Mouse (Mus musculus): ENCODE data around the gene Ago3. TPM values are rescaled to one million over a fixed set of nuclear protein-coding genes. Genes with fewer than 3 reads are reported as not detected.

Ago3 gene
- polyA plus RNA-seq, 1 experiment from 2014 or later, result 8.7 TPM

DNA sequence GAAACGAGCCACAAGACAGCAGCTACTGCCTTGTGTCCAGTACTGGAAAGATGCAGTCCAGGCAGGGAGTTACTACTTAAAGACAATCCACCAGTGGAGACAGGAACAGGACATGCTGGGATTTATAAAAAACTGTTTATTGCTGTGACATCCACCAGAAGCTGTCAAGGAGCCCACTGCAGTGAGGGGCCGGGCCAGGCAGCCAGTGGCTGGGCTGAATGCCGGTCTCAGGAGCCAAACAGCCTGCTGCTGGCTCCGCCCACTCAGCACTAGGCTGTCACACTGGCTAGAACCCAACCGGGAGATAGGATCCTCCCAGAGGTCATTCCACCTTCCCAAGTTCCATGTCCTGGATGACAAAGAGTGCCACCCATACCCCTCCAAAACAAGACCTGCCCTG is 113.4 kb downstream of the Ago3 start:
- Histone ChIP-seq H3K9ac (ENCODE audit: low read depth, low read length) (no peak overlapping the region), H3K27me3 (ENCODE audit: insufficient read depth, low read length) (no peaks in the 10 kb centered on the region), H3K4me1 (replicated peaks; ENCODE audit: insufficient read depth, low read length) (peaks cover 13% of the 10 kb centered on the region; the same call in 1 of the 2 replicates), H3K9me3 (replicated peaks; ENCODE audit: low read length) (no peaks in the 10 kb centered on the region), H3K4me3 (replicated peaks; ENCODE audit: low read depth, low read length) (no peak overlapping the region), H3K4me2 (ENCODE audit: low read length) (no peak overlapping the region), H3K36me3 (ENCODE audit: insufficient read depth, low read length) (peaks cover 25% of the 10 kb centered on the region), H3K27ac (peak overlapping the region; percentile 9; the same call in 1 of the 2 replicates)
- TF ChIP-seq CTCF (IDR thresholded peaks at IDR 0.05; ENCODE audit: low read depth), result no peak
- no peak for ATAC-seq (replicated peaks; ENCODE audit: low FRiP score, low read depth)
- peak; percentile 9 for DNase-seq (ENCODE audit: low spot score)
- 41% methylated on average over 5 of the region's 5 CpGs for WGBS

DNA sequence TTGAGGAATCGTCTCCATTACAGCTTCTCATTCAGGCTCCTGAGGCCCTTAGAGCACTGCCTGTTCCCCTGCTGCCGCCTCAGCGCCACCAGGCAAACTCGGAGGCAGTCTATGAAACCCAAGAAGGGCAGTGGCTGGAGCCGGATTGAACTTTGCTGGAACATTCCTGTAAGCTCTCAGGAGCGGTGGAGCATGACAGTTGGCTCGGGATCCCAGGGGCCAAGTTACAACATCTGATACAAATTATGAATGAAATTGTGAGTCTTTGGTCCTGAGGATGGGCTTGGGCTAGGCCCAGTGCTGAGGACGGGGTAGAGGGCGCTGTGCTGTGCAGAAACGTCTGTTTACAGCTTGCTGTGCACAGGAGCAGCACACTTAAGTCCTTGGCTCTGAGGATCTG is 115.0 kb downstream of the Ago3 start:
- ATAC-seq (replicated peaks; ENCODE audit: low FRiP score, low read depth) (peak; percentile 65), DNase-seq (ENCODE audit: low spot score) (peak; percentile 87)
- no peaks in the 10 kb centered on the region for H3K9me3 ChIP-seq (replicated peaks; ENCODE audit: low read length)
- 0 out of 2 replicates have a peak overlapping the region, but pooled peaks have one; percentile 11 for H3K4me2 ChIP-seq (ENCODE audit: low read length)
- H3K4me1 ChIP-seq (replicated peaks; ENCODE audit: insufficient read depth, low read length), result peaks cover 10% of the 10 kb centered on the region; the same call in 1 of the 2 replicates
- WGBS, result 27% methylated on average over 10 of the region's 10 CpGs
- H3K4me3 ChIP-seq (replicated peaks; ENCODE audit: low read depth, low read length), result no peak overlapping the region
- peak overlapping the region; percentile 60; the same call in 1 of the 2 replicates for H3K27ac ChIP-seq
- peak; percentile 50 for TF ChIP-seq CTCF (IDR thresholded peaks at IDR 0.05; ENCODE audit: low read depth)
- no peak overlapping the region for H3K9ac ChIP-seq (ENCODE audit: low read depth, low read length)
- no peaks in the 10 kb centered on the region for H3K27me3 ChIP-seq (ENCODE audit: insufficient read depth, low read length)
- H3K36me3 ChIP-seq (ENCODE audit: insufficient read depth, low read length), result peaks cover 25% of the 10 kb centered on the region

DNA sequence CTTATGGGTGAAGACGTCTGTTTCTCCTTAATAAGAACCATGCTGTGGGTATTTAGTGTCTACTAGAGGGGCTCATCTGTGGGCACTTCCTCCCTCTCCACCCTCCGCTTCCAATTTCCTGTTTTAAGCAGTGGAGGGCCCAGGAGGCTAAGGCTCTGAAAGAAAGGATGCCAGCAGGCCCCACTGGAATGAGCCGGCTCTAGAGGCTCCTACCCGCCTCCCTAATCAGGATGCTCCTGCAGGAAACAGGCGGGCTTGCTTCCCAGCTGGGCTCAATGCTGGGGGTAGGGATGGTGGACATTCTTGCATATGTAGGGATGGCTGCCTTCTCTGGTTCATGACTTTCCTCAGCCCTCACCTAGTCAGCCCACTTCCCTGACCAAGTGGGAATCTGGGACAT is 116.2 kb downstream of the Ago3 start:
- H3K4me3 ChIP-seq (replicated peaks; ENCODE audit: low read depth, low read length), result no peak overlapping the region
- no peaks in the 10 kb centered on the region for H3K27me3 ChIP-seq (ENCODE audit: insufficient read depth, low read length)
- H3K36me3 ChIP-seq (ENCODE audit: insufficient read depth, low read length), result peaks cover 25% of the 10 kb centered on the region
- H3K27ac ChIP-seq, result no peak overlapping the region
- DNase-seq (ENCODE audit: low spot score) (peak; percentile 24), ATAC-seq (replicated peaks; ENCODE audit: low FRiP score, low read depth) (no peak)
- H3K9ac ChIP-seq (ENCODE audit: low read depth, low read length), result no peak overlapping the region
- H3K4me1 ChIP-seq (replicated peaks; ENCODE audit: insufficient read depth, low read length), result peaks cover 10% of the 10 kb centered on the region; the same call in 1 of the 2 replicates
- H3K4me2 ChIP-seq (ENCODE audit: low read length), result no peak overlapping the region
- TF ChIP-seq CTCF (IDR thresholded peaks at IDR 0.05; ENCODE audit: low read depth), result no peak
- WGBS, result 50% methylated on average over 5 of the region's 5 CpGs
- H3K9me3 ChIP-seq (replicated peaks; ENCODE audit: low read length), result no peaks in the 10 kb centered on the region

DNA sequence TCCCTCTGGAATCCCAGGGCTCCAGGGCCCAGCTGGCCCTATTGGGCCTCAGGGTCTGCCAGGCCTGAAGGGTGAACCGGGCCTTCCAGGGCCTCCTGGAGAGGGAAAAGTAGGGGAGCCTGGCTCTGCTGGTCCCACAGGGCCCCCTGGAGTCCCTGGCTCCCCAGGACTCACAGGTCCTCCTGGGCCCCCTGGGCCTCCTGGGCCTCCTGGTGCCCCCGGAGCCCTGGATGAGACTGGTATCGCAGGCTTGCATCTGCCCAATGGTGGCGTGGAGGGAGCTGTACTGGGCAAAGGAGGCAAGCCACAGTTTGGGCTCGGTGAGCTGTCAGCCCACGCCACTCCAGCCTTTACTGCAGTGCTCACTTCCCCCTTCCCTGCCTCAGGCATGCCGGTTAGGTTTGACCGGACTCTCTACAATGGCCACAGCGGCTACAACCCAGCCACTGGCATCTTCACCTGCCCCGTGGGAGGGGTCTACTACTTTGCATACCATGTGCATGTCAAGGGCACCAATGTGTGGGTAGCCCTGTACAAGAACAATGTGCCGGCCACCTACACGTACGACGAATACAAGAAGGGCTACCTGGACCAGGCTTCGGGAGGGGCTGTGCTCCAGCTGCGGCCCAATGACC is 117.7 kb downstream of the Ago3 start:
- Histone ChIP-seq H3K36me3 (ENCODE audit: insufficient read depth, low read length) (peaks cover 11% of the 10 kb centered on the region), H3K27me3 (ENCODE audit: insufficient read depth, low read length) (no peaks in the 10 kb centered on the region), H3K27ac (no peak overlapping the region), H3K9ac (ENCODE audit: low read depth, low read length) (no peak overlapping the region), H3K4me2 (ENCODE audit: low read length) (no peak overlapping the region), H3K4me3 (replicated peaks; ENCODE audit: low read depth, low read length) (no peak overlapping the region), H3K9me3 (replicated peaks; ENCODE audit: low read length) (no peaks in the 10 kb centered on the region), H3K4me1 (replicated peaks; ENCODE audit: insufficient read depth, low read length) (peaks cover 10% of the 10 kb centered on the region; the same call in 1 of the 2 replicates)
- DNase-seq (ENCODE audit: low spot score) (no peak), ATAC-seq (replicated peaks; ENCODE audit: low FRiP score, low read depth) (no peak)
- no peak for TF ChIP-seq CTCF (IDR thresholded peaks at IDR 0.05; ENCODE audit: low read depth)
- 95% methylated on average over 16 of the region's 16 CpGs for WGBS

DNA sequence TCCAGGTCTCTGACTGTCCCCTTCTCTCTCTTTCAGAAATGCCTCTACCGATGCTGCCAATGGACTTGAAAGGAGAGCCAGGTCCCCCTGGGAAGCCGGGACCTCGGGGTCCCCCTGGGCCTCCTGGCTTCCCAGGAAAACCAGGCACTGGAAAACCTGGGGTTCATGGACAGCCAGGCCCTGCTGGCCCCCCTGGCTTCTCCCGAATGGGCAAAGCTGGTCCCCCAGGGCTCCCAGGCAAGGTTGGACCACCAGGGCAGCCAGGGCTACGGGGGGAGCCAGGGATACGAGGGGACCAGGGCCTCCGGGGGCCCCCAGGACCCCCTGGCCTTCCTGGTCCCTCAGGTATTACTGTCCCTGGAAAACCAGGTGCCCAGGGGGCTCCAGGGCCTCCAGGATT is 119.0 kb downstream of the Ago3 start:
- Histone ChIP-seq H3K4me3 (replicated peaks; ENCODE audit: low read depth, low read length) (no peak overlapping the region), H3K4me1 (replicated peaks; ENCODE audit: insufficient read depth, low read length) (peaks cover 10% of the 10 kb centered on the region; the same call in 1 of the 2 replicates), H3K27me3 (ENCODE audit: insufficient read depth, low read length) (no peaks in the 10 kb centered on the region), H3K9me3 (replicated peaks; ENCODE audit: low read length) (no peaks in the 10 kb centered on the region), H3K4me2 (ENCODE audit: low read length) (no peak overlapping the region), H3K9ac (ENCODE audit: low read depth, low read length) (no peak overlapping the region), H3K27ac (no peak overlapping the region), H3K36me3 (ENCODE audit: insufficient read depth, low read length) (no peaks in the 10 kb centered on the region)
- no peak for TF ChIP-seq CTCF (IDR thresholded peaks at IDR 0.05; ENCODE audit: low read depth)
- DNase-seq (ENCODE audit: low spot score) (no peak), ATAC-seq (replicated peaks; ENCODE audit: low FRiP score, low read depth) (no peak)
- WGBS, result 79% methylated on average over 7 of the region's 7 CpGs

DNA sequence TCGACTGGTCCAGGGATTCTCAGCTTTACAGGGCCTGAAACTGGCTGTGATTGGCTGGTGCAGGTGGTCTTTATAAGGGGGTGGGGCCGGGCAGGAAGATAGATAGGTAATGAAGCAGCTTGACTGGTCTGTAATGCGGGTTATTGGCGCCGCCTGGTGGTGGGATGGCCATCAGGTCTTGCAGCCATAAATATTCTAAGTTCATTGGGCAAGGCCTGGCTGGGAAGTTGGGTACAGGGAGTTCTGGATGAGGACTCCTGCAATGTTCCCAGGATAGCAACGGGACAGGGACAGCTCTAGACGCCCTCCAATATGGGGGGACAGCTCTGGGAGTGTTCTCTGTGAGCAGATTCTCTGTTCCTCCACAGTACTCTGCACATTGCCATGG is 119.4 kb downstream of the Ago3 start:
- H3K36me3 ChIP-seq (ENCODE audit: insufficient read depth, low read length), result no peaks in the 10 kb centered on the region

More for the DNA sequence above, 119.4 kb downstream of the Ago3 start:
- TF ChIP-seq CTCF (IDR thresholded peaks at IDR 0.05; ENCODE audit: low read depth), result peak; percentile 85
- DNase-seq (ENCODE audit: low spot score) (peak; percentile 91), ATAC-seq (replicated peaks; ENCODE audit: low FRiP score, low read depth) (peak; percentile 46)
- Histone ChIP-seq H3K4me2 (ENCODE audit: low read length) (peak overlapping the region; percentile 43), H3K4me1 (replicated peaks; ENCODE audit: insufficient read depth, low read length) (peaks cover 9% of the 10 kb centered on the region; the same call in 1 of the 2 replicates), H3K9ac (ENCODE audit: low read depth, low read length) (no peak overlapping the region), H3K27me3 (ENCODE audit: insufficient read depth, low read length) (no peaks in the 10 kb centered on the region), H3K27ac (no peak overlapping the region), H3K9me3 (replicated peaks; ENCODE audit: low read length) (no peaks in the 10 kb centered on the region), H3K4me3 (replicated peaks; ENCODE audit: low read depth, low read length) (no peak overlapping the region)
- WGBS, result 3% methylated on average over 7 of the region's 7 CpGs
